Mouse (Mus musculus) right cerebral cortex, postnatal 4 days (tissue): ENCODE measurements at regions not wholly inside any gene's neighbourhood (a gene's known extent, or its start where the extent isn't known, plus 50 kb on each side); places are given as distances from the start of the nearest gene placed in this dataset.

Experiments used
- DNase-seq: peaks from one replicate; pipeline ENCODE4 v3.0.0-alpha.2; 2022

DNA sequence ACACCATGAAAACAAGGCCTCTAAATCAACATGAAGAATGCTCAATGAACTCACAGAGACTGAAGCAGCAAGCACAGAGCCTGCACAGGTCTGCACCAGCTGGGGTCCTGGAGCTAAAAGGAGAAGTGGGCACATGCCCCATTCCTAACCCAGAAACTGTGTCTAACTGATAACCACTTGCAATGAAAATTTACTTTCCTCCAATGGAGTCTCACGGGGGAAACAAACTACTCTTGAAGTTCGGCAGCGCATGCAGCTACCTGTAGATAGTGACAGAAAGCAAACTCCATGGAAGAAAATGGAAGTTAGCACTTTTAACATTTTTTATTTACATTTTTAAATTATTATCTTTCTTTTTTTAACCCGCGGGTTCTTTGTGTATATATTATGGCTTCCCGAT lies 76.8 kb upstream of the Akap6 start:
- DNase-seq: no peak

DNA sequence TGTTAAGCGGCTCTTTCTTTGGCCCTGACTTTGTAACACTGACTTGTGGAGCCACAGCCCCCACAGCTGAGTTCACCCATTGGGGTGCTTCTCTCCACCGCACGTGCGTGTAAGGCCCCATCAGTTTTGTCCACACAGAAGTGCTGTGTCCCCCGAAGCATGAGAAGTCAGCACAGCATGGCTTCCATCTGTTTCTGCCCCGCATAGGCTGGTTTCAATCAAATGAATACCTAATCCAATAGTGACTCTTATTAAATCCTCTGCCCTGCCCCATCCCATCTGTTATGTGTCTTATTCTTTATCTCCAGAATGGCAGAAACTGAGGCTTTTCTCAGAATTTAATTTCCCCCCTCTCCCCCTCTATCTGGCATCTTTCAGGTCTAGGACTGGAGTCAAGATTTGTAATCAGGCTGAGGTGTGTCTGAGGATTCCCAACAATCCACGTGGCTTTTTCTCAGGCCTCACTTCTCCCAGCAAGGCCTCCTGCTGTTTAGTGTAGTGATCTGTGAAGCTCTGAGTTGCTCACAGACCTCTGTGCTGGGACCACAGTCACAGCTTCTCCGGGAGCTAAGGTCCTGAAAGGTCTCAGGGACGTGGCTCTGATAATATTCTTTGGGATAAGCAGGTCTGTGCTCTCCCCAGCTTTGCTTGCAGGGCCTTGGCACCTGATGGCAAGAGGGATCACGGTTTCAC lies 75.6 kb upstream of the Akap6 start:
- no peak for DNase-seq

DNA sequence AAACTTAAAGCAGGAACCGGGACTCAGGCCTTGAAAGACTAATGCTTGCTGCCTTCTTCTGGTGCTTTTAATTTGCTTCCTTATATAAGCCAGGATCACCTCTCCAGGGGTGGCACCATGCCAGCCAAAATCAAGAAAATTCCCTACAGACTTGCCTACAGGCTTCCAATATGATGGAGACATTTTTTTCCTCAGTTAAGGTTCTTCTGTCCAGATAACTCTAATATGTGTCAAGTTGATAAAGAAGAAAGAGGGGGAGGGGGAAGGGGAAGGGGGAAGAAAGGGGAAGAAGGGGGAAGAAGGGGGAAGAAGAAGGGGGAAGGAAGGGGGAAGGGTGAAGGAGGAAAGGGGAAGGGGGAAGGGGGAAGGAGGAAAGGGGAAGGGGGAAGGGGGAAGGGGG lies 74.3 kb upstream of the Akap6 start:
- DNase-seq: no peak

DNA sequence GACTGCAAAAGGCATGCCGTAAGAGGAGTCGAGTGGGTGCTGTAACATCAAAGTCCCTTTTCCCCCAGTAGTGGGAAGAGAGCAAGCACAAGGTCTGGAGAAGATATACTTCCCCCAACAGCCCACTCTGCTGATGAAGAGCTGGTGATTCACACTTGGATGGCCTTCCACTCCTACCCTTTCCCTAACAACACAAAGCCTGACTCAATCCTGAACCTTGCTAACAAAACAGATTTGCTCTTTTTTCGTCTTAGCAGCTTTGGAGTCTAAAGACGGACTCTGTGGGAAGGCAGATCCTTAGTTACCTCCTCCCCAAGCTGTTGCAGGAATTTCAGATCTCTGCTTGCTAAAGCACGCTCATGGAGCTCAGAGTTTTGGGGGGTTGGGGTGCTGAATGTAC lies 70.4 kb upstream of the Akap6 start:
- DNase-seq: no peak

DNA sequence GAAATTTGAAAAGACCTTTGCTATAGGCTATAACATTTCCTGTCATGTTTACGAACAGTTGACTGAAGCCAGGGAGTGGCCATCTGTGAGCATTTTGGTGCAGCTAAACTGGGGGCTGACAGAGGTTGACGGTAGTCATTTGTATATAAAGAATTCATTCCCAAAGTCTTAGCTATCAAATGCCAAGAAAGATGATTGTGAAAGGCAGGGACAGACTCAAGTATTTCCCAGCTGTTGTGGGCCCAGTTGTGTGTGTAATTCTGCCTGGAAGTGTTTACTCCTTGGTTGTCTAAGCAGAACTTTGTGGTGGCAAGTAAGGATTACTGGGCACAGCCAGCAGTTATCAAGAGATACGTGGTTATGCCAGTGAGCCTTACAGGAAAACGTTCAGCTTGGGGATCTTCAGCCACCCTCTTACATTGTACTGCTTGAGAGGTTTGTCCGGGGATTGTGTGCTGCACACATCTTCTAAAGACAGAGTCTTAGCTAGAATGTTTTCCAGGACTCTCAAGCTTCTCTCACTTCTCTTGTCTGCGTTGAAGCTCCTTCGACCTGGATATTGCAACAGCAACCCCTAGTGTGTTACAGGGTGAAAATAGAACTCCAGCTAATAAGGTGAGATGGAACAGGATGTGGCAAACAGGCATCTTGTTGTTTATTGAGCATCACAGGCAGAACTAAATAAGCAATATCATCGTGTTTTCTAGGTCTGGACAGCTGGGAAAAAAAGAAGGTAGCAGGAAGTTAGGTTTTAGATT lies 63.9 kb upstream of the Akap6 start:
- DNase-seq: no peak

DNA sequence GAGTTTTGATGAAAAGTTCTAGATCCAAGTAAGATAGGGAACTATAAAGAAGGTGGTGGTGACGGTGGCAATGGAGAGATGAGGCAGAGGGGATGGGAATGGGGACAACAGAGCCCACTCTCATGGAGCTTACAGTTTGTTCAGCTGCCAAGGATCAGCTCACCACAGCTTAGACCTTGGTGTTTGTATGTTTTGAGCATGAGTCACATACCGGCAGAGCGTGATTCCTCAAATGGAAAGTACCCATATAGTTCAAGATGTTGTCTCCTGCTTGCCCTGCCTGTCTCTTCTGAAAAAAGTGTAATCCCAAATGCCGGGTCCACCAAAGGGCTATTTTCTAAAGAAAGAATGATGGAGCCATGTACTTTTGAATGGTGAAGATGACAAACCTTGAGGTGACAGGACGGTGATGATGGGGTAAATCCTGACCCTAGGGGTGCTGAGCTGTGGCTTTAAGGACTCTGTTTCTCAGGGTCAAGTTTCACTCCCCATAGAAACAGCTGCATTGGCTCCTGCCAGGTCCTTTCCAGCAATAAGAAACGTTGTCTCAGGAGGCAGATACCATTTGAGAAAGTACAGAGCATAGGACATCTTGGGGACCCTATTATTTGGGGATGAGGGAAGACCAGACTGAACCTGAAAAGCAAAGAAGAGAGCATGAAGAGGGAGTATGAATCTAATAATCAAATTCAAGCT lies 62.8 kb upstream of the Akap6 start:
- no peak for DNase-seq

DNA sequence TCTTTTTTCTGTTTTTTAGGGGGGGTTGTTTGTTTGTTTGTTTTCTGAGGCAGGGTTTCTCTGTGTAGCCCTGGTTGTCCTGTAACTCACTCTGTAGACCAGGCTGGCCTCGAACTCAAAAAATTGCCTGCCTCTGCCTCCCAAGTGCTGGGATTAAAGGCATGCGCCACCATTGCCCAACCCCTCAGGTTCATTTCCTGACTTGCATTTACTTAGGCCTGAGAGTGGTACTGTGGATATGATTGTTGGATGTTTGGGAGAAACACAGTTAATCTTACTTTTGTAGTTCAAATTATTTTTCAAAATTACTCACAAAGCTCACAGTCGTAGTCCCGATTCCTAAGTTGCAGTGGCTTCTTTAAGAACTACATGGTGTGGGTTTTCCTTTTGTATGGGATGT lies 62.3 kb upstream of the Akap6 start:
- DNase-seq: no peak

DNA sequence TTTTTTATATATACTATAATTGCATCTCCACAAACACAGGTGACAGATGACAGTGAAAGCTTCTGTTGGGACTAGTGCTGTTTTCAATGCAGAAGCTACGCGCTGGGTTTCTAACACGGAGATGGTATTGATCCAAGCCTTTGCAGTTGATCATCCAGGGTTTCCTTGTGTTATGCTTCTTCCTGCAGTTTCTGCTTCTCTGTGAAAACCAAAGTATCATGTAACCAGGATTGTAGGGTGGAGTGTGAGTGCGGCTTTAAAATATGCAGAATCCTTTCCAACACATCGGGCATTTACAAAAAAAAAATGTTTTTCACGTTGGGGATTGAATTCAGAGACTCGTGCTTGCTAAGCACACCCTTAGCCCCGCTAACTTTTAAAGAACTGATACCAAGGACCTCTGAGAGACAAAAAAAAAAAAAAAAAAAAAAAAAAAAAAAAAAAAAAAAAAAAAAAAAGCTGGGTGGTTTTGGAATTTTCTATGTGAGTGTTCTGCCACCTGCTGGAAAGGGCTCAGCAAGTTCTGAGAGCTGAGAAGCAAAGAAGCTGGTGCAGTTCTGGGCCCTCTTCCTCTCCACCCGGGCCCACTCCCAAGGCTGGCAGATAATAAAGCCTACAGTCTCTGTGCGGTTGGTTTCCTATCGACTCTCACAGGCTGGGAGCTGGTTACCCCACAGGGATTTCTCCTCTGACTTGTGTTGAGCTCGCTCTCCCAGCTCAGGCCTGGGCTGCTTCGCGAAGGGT lies 61.5 kb upstream of the Akap6 start:
- peak; percentile 61 for DNase-seq

DNA sequence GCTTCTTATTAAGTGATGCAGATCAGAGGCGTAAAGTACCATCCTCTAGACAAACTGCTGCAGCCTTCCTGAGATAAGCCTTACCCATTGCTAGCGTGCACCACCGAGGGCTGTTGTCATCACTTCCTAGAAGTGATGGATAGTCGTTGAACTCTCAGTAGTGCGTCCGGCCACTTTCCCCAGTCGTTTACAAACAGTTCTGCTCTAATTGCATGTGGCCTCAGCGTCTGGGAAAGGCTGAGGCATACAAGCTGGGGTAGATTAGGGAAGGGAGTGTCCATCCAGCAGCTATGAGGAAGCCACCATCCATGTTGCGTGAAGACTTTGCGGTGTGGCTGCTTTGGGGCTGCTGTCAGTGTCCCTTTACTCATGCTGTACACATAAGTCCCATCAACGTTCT lies 60.7 kb upstream of the Akap6 start:
- DNase-seq: no peak

DNA sequence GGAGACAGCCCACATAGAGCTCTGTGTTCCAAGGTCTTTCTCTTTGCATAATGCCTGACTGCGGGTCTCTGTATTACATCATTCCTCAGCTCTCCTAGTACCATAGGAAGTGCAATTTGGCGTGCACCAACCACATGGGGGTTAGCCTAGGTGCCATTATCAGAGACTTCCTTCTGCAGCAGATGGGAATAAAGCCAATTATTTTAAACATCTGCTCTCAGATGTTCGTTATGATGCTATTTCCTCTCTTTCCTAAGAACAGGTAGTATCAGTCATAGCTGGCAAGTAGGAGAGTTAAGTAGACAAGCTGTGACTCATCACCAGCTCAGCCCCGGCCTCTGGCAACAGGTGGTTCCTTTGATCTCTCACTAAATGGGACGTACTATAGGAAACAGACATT lies 55.1 kb upstream of the Akap6 start:
- DNase-seq: no peak
